Mouse (Mus musculus) liver, postnatal 0 days (tissue): ENCODE data around the gene Rad51b. TPM values are rescaled to one million over a fixed set of nuclear protein-coding genes. Genes with fewer than 3 reads are reported as not detected.

Experiments
- ATAC-seq: fragments of 200-750 bp; cut with Nextera tagmentation; 2 replicates; pipeline ENCODE4 v1.8.0; 2017; ENCODE audit warnings: mild to moderate bottlenecking, moderate library complexity
- DNase-seq: peaks from one replicate; pipeline ENCODE4 v3.0.0-alpha.2; 2016
- H3K27ac ChIP-seq: fragments of 300-500 bp; sonication (generic); 2 replicates; pipeline ENCODE4 v1.5.1; 2014; ENCODE audit warnings: antibody characterized with exemption, moderate library complexity, mild to moderate bottlenecking, low read depth
- H3K27me3 ChIP-seq: fragments of 300-500 bp; sonication (generic); 2 replicates; pipeline ENCODE4 v1.6.1; 2014; ENCODE audit warnings: low read length, control low read depth, mixed read lengths; ENCODE audit not compliant: insufficient read depth
- H3K36me3 ChIP-seq: fragments of 300-500 bp; sonication (generic); replicated peaks from 2 replicates; pipeline ENCODE4 v1.6.1; 2014; ENCODE audit warnings: mild to moderate bottlenecking, control low read depth, low read length, moderate library complexity, mixed read lengths; ENCODE audit not compliant: insufficient read depth
- H3K4me1 ChIP-seq: fragments of 300-500 bp; sonication (generic); 2 replicates; pipeline ENCODE4 v1.6.1; 2014; ENCODE audit warnings: antibody characterized with exemption, mild to moderate bottlenecking, control low read depth; ENCODE audit not compliant: insufficient read depth
- H3K4me2 ChIP-seq: fragments of 300-500 bp; sonication (generic); 2 replicates; pipeline ENCODE4 v1.6.1; 2014; ENCODE audit warnings: low read depth, mild to moderate bottlenecking, low read length, moderate library complexity, mixed read lengths
- H3K4me3 ChIP-seq: fragments of 300-500 bp; sonication (generic); 2 replicates; pipeline ENCODE4 v1.5.1; 2014; ENCODE audit warnings: low read depth, low read length
- H3K9ac ChIP-seq: fragments of 300-500 bp; sonication (generic); replicated peaks from 2 replicates; pipeline ENCODE4 v1.6.1; 2014; ENCODE audit warnings: mild to moderate bottlenecking, moderate library complexity
- H3K9me3 ChIP-seq: fragments of 300-500 bp; sonication (generic); 2 replicates; pipeline ENCODE4 v1.6.1; 2016; ENCODE audit warnings: mild to moderate bottlenecking, control low read depth, low read length, mixed read lengths
- CTCF ChIP-seq: sonication (generic); IDR thresholded peaks from 2 replicates; pipeline ENCODE4 v1.5.1; 2016; ENCODE audit warnings: antibody characterized with exemption, low read depth
- EP300 ChIP-seq: IDR thresholded peaks from 2 replicates; pipeline ENCODE4 v1.6.1; 2016; ENCODE audit warnings: antibody characterized with exemption, low read depth, mild to moderate bottlenecking
- WGBS: fragments of 180-500 bp; shearing (Covaris S2); extraction: QIAGEN DNeasy Blood & Tissue Kit; methylation state at CpG from one replicate; pipeline ENCODE4 v1.1.7; 2014; ENCODE audit not compliant: insufficient replicate concordance; 5-methylcytosine and 5-hydroxymethylcytosine counted together
- polyA plus RNA-seq: library from polyadenylated mRNA; unstranded; fragments of >200 nt; fragmentation: Nextera tagmentation; extraction: Ambion mirVana; gene quantifications from 2 replicates; pipeline ENCODE4 v1.2.1, GENCODE M21; 2015

Rad51b gene
- polyA plus RNA-seq, 1 experiment from 2014 or later = 2.5 TPM

GRCm38 (mm10) chr12:79821901-79822300 lies 524.8 kb downstream of the Rad51b start:
- Histone ChIP-seq H3K27ac (no peak overlapping the region), H3K4me3 (no peak overlapping the region)

GRCm38 (mm10) chr12:79822401-79822800 lies 525.3 kb downstream of the Rad51b start:
- DNase-seq = no peak
- peaks cover 9% of the 10 kb centered on the region; the same call in 1 of the 2 replicates for H3K4me1 ChIP-seq
- ATAC-seq = no peak
- H3K4me2 ChIP-seq = no peak overlapping the region
- H3K36me3 ChIP-seq = no peaks in the 10 kb centered on the region
- H3K27me3 ChIP-seq = no peaks in the 10 kb centered on the region
- TF ChIP-seq CTCF (no peak), EP300 (no peak)
- WGBS = 58% methylated on average over 2 of the region's 2 CpGs
- no peak overlapping the region for H3K9ac ChIP-seq
- H3K27ac ChIP-seq = no peak overlapping the region
- no peaks in the 10 kb centered on the region for H3K9me3 ChIP-seq
- no peak overlapping the region for H3K4me3 ChIP-seq

More at GRCm38 (mm10) chr12:79821901-79822300, 524.8 kb downstream of the Rad51b start:
- no peak for TF ChIP-seq CTCF
- TF ChIP-seq EP300 = no peak
- DNase-seq (no peak), ATAC-seq (no peak)
- no peaks in the 10 kb centered on the region for H3K9me3 ChIP-seq
- 0 out of 2 replicates have a peak, but pooled peaks cover 4% of the 10 kb centered on the region for H3K4me1 ChIP-seq
- H3K27me3 ChIP-seq = no peaks in the 10 kb centered on the region
- WGBS = 86% methylated on average over 5 of the region's 5 CpGs
- no peak overlapping the region for H3K4me2 ChIP-seq
- H3K36me3 ChIP-seq = no peaks in the 10 kb centered on the region
- no peak overlapping the region for H3K9ac ChIP-seq

GRCm38 (mm10) chr12:79825922-79826321 lies 528.8 kb downstream of the Rad51b start:
- no peaks in the 10 kb centered on the region for H3K9me3 ChIP-seq
- no peak for DNase-seq
- H3K9ac ChIP-seq = no peak overlapping the region
- no peak overlapping the region for H3K27ac ChIP-seq
- H3K27me3 ChIP-seq = no peaks in the 10 kb centered on the region
- no peak for ATAC-seq
- no peaks in the 10 kb centered on the region for H3K36me3 ChIP-seq
- peaks cover 15% of the 10 kb centered on the region for H3K4me1 ChIP-seq
- H3K4me3 ChIP-seq = no peak overlapping the region
- no peak for TF ChIP-seq CTCF
- no peak for TF ChIP-seq EP300
- WGBS = 79% methylated on average over 7 of the region's 7 CpGs
- H3K4me2 ChIP-seq = no peak overlapping the region

GRCm38 (mm10) chr12:79827233-79827692 lies 530.2 kb downstream of the Rad51b start:
- Histone ChIP-seq H3K4me1 (peaks cover 18% of the 10 kb centered on the region), H3K4me2 (no peak overlapping the region), H3K36me3 (no peaks in the 10 kb centered on the region), H3K27me3 (no peaks in the 10 kb centered on the region), H3K27ac (no peak overlapping the region), H3K4me3 (no peak overlapping the region), H3K9me3 (no peaks in the 10 kb centered on the region), H3K9ac (no peak overlapping the region)
- TF ChIP-seq EP300 (peak; percentile 84), CTCF (no peak)
- 34% methylated on average over 5 of the region's 5 CpGs for WGBS
- peak; percentile 72 for ATAC-seq
- no peak for DNase-seq

- Histone ChIP-seq H3K4me2 (no peak overlapping the region), H3K4me3 (no peak overlapping the region), H3K27me3 (no peaks in the 10 kb centered on the region), H3K4me1 (peaks cover 18% of the 10 kb centered on the region), H3K36me3 (no peaks in the 10 kb centered on the region), H3K9me3 (no peaks in the 10 kb centered on the region), H3K9ac (no peak overlapping the region), H3K27ac (no peak overlapping the region)
- TF ChIP-seq EP300 (no peak), CTCF (no peak)
- ATAC-seq (no peak), DNase-seq (no peak)
- WGBS = 49% methylated on average over 4 of the region's 4 CpGs
Observed at GRCm38 (mm10) chr12:79827735-79828134, 530.7 kb downstream of the Rad51b start.

- Histone ChIP-seq H3K9ac (no peak overlapping the region), H3K27me3 (no peaks in the 10 kb centered on the region), H3K4me2 (no peak overlapping the region), H3K9me3 (no peaks in the 10 kb centered on the region), H3K36me3 (no peaks in the 10 kb centered on the region), H3K4me3 (no peak overlapping the region), H3K4me1 (peaks cover 18% of the 10 kb centered on the region), H3K27ac (peak overlapping the region; percentile 41; the same call in 1 of the 2 replicates)
- DNase-seq (no peak), ATAC-seq (no peak)
- TF ChIP-seq EP300 (no peak), CTCF (no peak)
- 39% methylated on average over 1 of the region's 1 CpGs for WGBS
Observed at GRCm38 (mm10) chr12:79830686-79831085, 533.6 kb downstream of the Rad51b start.

GRCm38 (mm10) chr12:79832611-79833010 lies 535.5 kb downstream of the Rad51b start:
- H3K36me3 ChIP-seq = no peaks in the 10 kb centered on the region
- DNase-seq (no peak), ATAC-seq (no peak)
- TF ChIP-seq CTCF (no peak), EP300 (no peak)
- H3K4me3 ChIP-seq = no peak overlapping the region
- WGBS = 39% methylated on average over 6 of the region's 6 CpGs
- peaks cover 11% of the 10 kb centered on the region for H3K4me1 ChIP-seq
- H3K27me3 ChIP-seq = no peaks in the 10 kb centered on the region
- H3K9ac ChIP-seq = no peak overlapping the region
- H3K4me2 ChIP-seq = no peak overlapping the region
- H3K27ac ChIP-seq = no peak overlapping the region
- no peaks in the 10 kb centered on the region for H3K9me3 ChIP-seq
